Mouse (Mus musculus): ENCODE data around the gene Gm5475.

DNA sequence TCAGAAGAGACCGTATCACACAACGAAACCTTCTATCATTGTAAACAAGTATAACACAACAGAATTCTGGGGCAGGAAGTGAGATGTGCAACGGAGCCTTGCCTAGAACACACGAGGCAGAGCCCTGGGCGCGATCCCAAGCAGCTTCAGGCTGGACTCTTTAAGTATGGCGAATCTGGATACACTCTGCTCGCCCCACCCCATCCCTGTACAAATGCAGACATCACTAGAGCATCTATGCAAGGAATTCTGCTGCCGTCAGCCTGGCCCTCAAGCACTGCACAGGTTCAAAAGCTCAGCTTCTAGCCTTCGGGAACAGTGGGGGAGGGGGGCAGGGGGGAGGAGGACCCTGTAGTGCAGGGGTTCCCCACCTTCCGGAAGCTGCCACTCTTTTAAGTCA lies 28.9 kb upstream of the Gm5475 start:
- TF ChIP-seq CTCF (IDR thresholded peaks at IDR 0.05): no peak
- TF ChIP-seq EP300 (IDR thresholded peaks at IDR 0.05): no peak

All from lung, postnatal 0 days (tissue).